Mouse (Mus musculus) liver, adult (tissue): ENCODE measurements around the gene Lrrc73.

Experiments
- GATA4 ChIP-seq: IDR thresholded peaks from 2 replicates; pipeline ENCODE4 v1.6.1; 2014; ENCODE audit warnings: mild to moderate bottlenecking, low read length; ENCODE audit not compliant: insufficient replicate concordance

The Lrrc73 gene

DNA sequence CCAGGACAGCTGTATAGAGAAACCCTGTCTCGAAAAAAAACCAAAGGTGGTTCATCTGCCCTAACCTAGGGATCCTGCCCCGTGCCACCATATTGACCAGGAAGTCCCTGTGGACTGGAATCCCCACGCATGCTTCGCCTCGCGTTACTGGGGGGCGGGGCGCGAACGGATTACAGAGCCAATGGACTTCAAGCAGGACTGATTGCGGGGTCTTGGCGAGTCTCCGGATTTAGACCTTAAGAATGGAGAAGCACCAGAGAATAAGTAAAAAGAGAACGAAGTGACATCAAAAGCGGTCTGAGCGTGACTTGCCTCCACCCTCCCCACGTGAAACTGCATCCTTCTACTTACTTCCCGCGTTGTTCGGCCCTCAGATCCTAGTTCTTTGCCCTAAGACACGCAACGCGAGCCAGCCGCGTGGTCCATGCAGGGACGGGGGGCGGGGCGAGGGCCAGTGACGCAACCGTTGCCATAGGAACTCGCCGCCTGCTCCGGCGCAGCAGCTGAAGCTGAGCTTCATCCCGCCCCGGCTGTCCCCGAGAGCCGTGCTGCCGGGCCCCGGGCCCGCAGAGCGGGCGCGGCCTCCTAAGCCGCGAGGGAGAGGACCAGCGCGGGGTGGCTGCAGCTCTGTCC lies at the start of gene Lrrc73:
Gene Lrrc73 (plus strand): TSS at position 80 of the 633 bp plus-strand sequence.
- TF ChIP-seq GATA4 = no peak

DNA sequence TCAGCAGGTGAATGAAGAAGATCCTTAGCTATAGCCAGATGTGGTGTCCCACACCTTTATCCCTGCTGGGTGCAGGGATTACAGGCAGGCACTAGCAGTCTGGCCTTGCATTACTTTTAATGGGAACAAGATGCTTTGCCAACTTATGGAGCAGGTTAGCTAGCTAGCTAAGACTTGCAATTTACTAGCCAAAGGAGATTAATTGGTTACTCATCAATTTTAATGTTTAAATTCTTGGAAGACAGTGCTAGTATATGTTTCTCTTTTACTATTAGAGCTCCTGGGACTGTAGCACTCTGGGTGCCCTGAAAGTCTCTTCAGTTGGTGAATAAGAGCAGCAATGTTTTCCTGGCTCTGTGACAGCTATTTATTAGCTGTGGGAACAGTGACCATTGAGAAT lies 46.7 kb upstream of the Lrrc73 start:
- no peak for TF ChIP-seq GATA4

DNA sequence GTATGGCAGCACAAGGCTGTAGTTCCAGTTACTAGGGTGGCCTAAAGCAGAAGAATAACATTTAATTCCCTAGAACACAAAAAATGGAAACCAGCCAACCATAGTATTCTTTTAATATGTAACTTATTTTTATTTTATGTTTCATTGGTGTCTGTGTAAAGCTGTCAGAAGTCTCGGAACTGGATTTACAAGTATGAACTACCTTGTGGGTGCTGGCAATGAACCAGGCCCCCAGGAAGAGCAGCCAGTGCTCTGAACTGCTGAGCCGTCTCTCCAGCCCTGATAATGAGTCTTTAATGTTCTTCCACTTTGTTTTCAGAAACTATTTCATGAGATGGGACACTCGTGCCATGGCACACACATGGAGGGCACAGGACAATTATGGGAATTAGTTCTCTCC lies 42.8 kb upstream of the Lrrc73 start:
- TF ChIP-seq GATA4 = no peak

DNA sequence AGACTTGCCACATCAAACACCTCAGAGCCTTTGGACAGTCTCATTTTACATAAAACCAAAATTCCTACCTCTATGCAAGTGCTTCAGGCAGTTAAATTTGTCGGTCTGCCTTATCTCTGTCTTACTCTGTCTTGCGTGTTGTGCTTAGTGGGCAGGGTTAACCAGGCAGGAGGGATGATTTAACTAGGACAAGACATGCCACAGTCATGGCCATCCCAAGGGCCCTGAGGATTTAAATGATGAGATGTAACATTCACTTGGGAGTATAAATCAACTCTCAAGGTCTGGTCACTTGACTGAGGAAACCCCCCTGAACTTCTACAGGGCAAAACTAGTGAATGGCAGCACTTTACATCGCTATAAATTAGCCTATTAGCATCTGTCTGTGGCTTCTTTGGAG lies 31.7 kb upstream of the Lrrc73 start:
- TF ChIP-seq GATA4 = no peak

DNA sequence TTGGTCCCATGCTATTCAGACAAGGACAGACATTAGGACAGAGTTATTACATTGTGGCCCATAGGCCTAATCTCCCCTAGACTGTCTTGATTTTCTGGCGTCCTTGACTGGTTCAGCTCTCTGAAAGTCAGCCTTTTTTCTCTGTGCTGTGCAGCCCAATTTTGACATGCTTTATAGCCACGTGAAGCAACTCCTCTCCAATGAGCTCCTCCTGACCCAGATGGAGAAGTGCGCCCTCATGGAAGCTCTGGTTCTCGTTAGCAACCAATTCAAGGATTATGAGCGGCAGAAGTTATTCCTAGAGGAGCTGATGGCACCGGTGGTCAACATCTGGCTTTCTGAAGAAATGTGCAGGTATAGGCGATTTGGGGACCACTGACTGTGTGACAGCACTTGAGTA lies 25.8 kb upstream of the Lrrc73 start:
- no peak for TF ChIP-seq GATA4

DNA sequence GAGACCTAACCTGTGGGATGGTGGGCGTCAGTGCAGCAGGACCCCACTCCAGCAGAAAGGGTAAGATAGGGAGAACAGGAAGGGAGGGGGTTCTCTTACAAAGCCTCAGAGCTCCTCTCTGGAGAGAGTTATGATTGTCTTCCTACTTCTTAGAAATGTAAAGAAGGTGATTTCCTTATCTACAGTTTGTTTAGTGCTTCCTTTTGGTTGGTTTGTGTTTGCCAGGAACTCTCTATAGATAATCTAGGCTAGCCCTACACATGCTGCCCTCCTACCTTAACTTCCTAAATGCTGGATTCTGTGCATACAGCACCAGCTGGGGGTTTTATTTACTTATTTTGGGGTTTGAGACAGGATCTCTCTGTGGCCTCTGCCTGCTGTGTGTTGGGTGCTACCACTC lies 17.3 kb upstream of the Lrrc73 start:
- TF ChIP-seq GATA4 = no peak

DNA sequence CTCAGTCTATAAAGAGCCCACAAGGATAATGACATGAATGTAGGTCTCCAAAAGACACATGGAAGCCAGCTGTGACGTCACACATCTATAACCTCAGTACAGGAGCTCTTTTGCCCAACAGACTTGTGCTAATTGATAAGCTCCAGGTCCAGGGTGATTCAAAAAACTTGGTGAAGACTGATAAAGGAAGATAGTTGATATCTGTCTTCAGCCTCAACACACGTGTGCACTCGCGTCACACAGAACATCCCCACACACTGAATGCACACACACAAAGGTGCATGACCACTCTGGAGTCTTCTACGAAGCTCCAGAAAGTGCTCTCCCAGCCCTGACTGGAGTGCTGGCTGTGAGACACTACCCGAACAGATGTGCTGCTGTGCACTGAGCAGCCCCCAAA lies 16.3 kb upstream of the Lrrc73 start:
- no peak for TF ChIP-seq GATA4

DNA sequence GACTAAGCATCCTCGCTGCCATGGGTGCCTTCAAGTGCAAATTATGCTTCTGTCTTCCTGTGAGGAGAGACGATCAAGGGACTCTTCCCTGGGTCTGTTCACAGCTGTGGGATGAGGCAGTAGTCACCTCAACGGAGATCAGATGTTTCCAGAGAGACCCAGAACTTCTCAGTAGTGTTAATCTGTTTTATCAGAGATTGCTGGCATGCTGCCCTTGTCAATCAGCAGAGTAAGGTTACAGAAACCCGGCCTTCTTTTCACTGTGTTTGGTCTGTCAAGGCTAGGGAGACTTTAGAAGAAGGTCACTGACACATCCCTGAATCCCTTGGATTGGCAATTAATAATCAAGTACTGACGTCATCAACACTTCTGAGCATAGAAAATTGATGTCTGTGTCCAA lies 15.9 kb upstream of the Lrrc73 start:
- no peak for TF ChIP-seq GATA4

DNA sequence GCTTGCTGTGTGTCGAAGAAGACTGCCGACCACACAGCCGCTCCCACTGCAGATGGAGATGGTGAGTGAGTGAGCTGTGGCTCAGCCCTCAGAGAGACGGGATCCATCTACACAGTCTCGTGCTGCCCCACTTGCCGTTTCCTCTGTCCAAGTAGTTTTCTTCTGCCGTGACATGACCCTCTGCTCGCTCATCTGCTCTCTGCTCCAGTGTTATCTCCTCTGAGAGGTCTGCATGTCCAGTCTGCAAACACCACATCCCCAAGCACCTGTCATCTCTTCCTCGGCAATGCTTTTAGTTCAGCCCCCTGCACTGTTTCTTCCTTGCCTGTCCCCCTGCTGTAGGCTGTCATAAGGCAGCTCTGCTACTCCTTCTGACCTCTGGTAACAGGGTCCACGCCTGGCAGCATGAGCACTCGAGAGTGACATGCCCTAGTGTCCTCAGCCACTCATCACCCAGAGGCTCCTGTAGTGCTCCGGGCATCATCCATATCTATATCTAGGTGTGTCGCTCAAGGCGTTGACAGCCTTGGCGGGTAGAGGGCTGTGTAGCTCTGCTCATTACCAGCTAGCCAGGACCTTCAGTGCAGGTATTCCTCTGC lies 13.7 kb upstream of the Lrrc73 start:
- no peak for TF ChIP-seq GATA4

DNA sequence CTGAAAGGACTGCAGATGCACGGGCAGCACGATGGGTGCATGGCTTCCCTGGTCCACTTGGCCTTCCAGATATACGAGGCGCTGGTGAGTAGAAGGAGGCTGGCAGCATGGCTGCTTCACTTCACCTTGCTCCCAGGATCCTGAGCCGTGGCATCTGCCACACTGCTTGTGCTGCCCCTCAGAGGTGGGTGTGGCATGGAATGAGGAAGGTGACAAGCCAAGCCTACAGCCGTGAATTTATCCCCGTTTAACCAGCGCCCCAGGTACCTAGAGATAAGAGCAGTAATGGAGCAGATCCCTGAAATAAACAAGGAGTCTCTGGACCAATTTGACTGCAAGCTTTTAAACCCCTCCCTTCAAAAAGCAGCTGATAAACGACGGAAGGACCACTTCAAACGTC lies 11.9 kb upstream of the Lrrc73 start:
- no peak for TF ChIP-seq GATA4

DNA sequence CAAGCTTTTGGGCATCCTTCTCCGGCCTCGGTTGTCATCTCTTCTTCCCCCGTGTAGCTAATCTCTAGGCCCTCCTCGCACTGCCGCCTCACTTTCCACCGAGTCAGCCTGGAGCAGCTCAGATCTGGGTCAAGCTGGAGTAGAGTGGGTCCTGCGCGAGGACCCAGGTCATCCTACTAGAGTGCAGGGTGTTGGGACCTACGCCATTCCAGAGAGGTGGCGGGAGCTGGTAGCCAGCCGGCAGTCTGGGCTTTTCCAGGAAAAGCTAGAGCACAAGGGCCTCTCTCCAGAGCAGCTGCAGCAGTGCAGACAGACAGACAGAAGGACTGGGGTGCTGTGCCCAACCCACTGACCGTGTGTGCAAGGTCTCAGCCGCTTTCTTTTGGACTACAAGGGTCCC lies 11.1 kb upstream of the Lrrc73 start:
- no peak for TF ChIP-seq GATA4

DNA sequence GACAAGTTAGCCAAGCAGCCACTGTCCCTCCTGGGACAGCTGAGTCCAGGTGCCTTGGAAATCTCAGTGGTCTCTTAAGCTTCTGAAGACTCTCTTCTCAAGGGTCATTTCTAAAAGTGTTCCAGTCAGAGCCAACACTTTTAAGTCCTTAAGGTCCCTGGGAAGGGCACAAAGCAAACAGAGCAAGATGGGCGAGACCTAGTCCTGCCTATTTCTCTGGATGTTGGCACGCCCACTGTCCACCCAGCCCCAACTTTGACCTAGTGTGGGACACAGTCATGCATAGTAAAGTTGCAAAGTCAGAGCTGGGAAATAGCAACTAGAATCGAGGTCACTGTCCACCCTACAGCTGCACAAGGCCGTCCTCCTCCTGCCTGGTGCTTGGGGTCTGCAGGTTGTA lies 10.3 kb upstream of the Lrrc73 start:
- no peak for TF ChIP-seq GATA4

DNA sequence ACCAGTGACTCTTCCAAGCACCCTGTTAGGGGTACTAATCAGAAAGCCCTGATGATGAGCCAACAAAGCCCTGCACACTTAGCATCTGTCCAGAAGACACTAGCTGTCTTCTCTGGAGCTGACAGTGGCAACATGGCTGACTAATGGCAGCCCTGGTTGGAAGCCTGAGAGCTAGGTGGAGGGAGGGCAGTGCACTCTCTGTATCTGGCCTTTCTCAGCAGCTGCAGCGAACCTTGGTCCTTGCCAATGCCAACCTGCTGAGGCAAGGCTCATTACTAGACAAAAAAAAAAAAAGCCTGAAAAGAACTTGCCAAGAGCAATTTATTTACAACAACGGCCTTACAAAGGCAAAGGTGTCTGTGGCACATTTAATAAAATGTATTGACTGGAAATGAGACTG lies 9.7 kb upstream of the Lrrc73 start:
- TF ChIP-seq GATA4 = no peak

DNA sequence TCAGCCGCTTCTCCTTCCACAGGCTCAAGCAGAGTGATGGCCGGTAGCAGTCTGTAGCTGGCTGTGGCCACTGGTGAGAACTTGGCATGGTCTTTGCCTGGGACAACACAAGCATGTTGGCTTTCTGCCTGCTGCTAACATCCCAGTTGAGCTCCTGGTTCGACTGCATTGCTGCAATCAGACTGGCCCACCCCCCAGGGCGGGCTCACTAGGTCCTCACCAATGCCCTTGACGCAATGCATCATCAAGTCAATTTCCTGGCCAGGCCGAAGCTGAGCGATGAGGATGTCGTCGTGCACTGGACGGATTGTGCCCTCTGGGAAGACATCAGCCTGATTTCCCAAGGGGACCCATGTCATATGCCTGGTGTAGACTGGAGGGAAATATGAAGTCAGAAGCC lies 8.8 kb upstream of the Lrrc73 start:
- no peak for TF ChIP-seq GATA4

DNA sequence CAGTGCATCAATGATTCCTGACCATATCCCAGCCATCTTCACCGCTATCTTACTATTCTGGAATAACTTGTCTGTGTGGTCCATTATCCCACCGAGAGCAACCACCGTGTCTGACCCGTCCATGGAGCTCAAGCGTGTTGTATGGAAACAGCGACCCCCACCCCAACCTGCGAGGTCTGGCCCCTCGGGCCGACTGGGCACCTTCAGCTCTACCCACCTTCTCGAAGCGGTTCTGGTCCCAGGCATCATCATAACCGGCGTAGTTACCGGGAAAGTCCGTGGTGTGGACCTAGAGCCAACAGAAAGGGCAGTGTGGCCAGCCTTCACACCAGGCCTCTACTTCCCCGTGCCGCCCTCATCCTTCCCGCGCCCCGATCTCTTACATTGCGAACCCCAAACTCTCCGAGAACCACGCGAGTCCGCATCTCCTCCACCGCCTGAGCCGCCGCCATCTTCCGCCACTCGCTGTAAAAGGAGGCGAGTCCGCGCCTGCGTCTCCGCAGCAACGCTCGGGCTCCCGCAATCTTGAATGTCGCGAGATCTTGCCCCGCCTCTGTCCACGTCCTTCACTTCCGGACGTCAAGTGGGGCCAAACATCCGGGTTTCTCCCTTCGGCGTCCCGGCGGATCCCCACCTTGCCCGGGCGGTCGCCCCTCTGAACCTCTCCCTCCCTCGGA lies 5.7 kb upstream of the Lrrc73 start, which contains the start of the genes Polr1c and Yipf3:
Gene Polr1c (minus strand): TSS at position 543 of the 677 bp plus-strand sequence.
Gene Yipf3 (plus strand): TSS at position 569 of the 677 bp plus-strand sequence.
- TF ChIP-seq GATA4 = peak; percentile 77; the same call in 1 of the 2 replicates

DNA sequence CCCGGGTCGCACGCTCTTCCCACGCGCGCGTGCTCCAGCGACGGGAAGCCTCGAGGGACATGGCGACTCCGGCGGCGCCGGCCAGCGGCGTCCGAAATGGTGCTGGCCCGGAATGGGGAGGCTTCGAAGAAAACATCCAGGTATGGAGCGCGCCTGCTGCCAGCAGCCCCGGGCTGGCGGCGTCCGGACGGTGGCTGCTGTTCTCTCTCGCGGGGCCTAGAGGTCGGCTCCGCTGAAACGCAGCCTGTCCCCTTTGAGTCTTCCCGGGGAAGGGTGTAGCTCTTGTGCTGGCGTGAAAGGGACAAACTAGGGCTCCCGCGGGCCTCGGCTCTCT lies 5.2 kb upstream of the Lrrc73 start:
- TF ChIP-seq GATA4 = no peak
